In the genomic region with DNA sequence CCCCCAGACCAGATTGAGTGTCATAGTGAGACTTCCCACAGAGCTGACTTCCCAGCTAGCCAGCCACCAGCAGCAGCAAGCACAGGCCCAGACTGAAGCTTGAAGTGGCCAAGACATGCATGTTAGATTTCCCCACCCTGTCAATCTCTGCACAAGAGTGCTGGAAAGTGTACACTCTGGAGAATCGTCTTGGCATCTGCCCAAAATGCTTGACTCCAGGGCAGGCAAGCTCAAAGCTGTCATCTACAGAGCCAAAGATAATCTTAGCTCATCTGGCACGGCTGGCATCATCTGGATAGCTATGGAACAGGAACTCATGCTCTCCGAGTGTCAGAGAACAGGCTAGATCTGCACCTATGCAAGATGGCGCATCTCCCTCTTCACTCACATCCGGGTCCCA, we compare ENCODE assay signal across 24 mouse cellular contexts. TPM values are rescaled to one million over a fixed set of nuclear protein-coding genes. Genes with fewer than 3 reads are reported as not detected.
A peak's percentile ranks its signal among the peaks of the same experiment; 100 is the strongest.
DNase-seq lines count a peak whose midpoint lies in the region; ATAC-seq and TF ChIP-seq lines count a peak whose summit lies in the region.
"Had no signal": no experiment of that assay in that cellular context is flagged by ENCODE, and none has a peak within 500 bp of the region (broad histone marks: within the 10 kb centered on the region; RNA-seq: fewer than 3 reads in every experiment).

No protein-coding gene starts in this region.

- ATAC-seq in heart, embryonic 13.5 days (ENCODE audit: extremely low read depth, insufficient number of reproducible peaks, low FRiP score, low TSS enrichment): no peak
- ATAC-seq in heart, embryonic 11.5 days (replicated peaks; ENCODE audit: insufficient number of reproducible peaks, low FRiP score, low TSS enrichment): no peak
- no peak for ATAC-seq in lung, postnatal 0 days
- ATAC-seq: inflammation-experienced regulatory T-cells, adult 6 months had no signal

- 51% methylated on average over 5 of the region's 5 CpGs for WGBS in heart, embryonic 13.5 days
- WGBS in heart, embryonic 11.5 days (ENCODE audit: insufficient replicate concordance): 73% methylated on average over 5 of the region's 5 CpGs
- 63% methylated on average over 5 of the region's 5 CpGs for WGBS in lung, postnatal 0 days

- no peaks in the 10 kb centered on the region for H3K9me3 ChIP-seq in heart, embryonic 13.5 days
- H3K9me3 ChIP-seq in heart, embryonic 11.5 days (replicated peaks; ENCODE audit: control insufficient read depth, low read length): no peaks in the 10 kb centered on the region
- no peaks in the 10 kb centered on the region for H3K9me3 ChIP-seq in lung, postnatal 0 days (ENCODE audit: low read length)
- H3K9me3 ChIP-seq: embryonic facial prominence, embryonic 12.5 days; limb, embryonic 12.5 days; liver, embryonic 13.5 days had no signal

- no peak overlapping the region for H3K4me2 ChIP-seq in heart, embryonic 13.5 days
- no peak overlapping the region for H3K4me2 ChIP-seq in heart, embryonic 11.5 days
- H3K4me2 ChIP-seq in lung, postnatal 0 days (replicated peaks; ENCODE audit: low read depth, low read length): no peak overlapping the region
- H3K4me2 ChIP-seq: embryonic facial prominence, embryonic 12.5 days; limb, embryonic 12.5 days; liver, embryonic 13.5 days had no signal

- no peak overlapping the region for H3K9ac ChIP-seq in heart, embryonic 13.5 days
- no peak overlapping the region for H3K9ac ChIP-seq in heart, embryonic 11.5 days (ENCODE audit: low read depth, low read length)
- no peak overlapping the region for H3K9ac ChIP-seq in lung, postnatal 0 days (replicated peaks; ENCODE audit: low read depth)
- H3K9ac ChIP-seq: embryonic facial prominence, embryonic 12.5 days; limb, embryonic 12.5 days; liver, embryonic 13.5 days had no signal

- H3K4me1 ChIP-seq in heart, embryonic 13.5 days: peaks cover 49% of the 10 kb centered on the region
- peaks cover 22% of the 10 kb centered on the region for H3K4me1 ChIP-seq in heart, embryonic 11.5 days (ENCODE audit: control insufficient read depth, insufficient read depth, low read length)
- H3K4me1 ChIP-seq in lung, postnatal 0 days (ENCODE audit: insufficient read depth, low read depth, low read length): no peaks in the 10 kb centered on the region

- peak overlapping the region; percentile 22; the same call in 1 of the 2 replicates for H3K27ac ChIP-seq in heart, embryonic 13.5 days (replicated peaks)
- H3K27ac ChIP-seq in heart, embryonic 11.5 days (ENCODE audit: low read depth, low read length): no peak overlapping the region
- H3K27ac ChIP-seq in lung, postnatal 0 days (ENCODE audit: low read length): no peak overlapping the region
- H3K27ac ChIP-seq: embryonic facial prominence, embryonic 12.5 days; limb, embryonic 12.5 days; liver, embryonic 13.5 days had no signal

- TF ChIP-seq EP300 in lung, postnatal 0 days (IDR thresholded peaks at IDR 0.05): no peak

- H3K4me3 ChIP-seq in heart, embryonic 13.5 days: no peak overlapping the region
- no peak overlapping the region for H3K4me3 ChIP-seq in heart, embryonic 11.5 days (ENCODE audit: low read depth, low read length)
- no peak overlapping the region for H3K4me3 ChIP-seq in lung, postnatal 0 days (ENCODE audit: low read depth, low read length)
- H3K4me3 ChIP-seq: embryonic facial prominence, embryonic 12.5 days; limb, embryonic 12.5 days; liver, embryonic 13.5 days had no signal

- peak; percentile 39 for DNase-seq in adrenal gland, postnatal 14 days
- DNase-seq in adrenal gland, adult (ENCODE audit: inconsistent age in 2 of 2, low spot score in 1 of 2): no peak
- peak; percentile 11 for DNase-seq in lung, postnatal 10 days
- DNase-seq in lung, postnatal 0 days (ENCODE audit: low spot score): no peak
- DNase-seq in gonadal fat pad, adult 2 months (ENCODE audit: low read depth): peak; percentile 66
- DNase-seq in natural killer cell, adult 2 months (ENCODE audit: low spot score in 2 of 2): no peak
- DNase-seq: kidney, adult 9 months; kidney, postnatal 36 days; liver, embryonic 13.5 days; thymus, postnatal 25 days had no signal

- no peak for TF ChIP-seq CTCF in lung, postnatal 0 days (IDR thresholded peaks at IDR 0.05)

- H3K27me3 ChIP-seq in heart, embryonic 13.5 days (replicated peaks): no peaks in the 10 kb centered on the region
- no peaks in the 10 kb centered on the region for H3K27me3 ChIP-seq in heart, embryonic 11.5 days (ENCODE audit: control insufficient read depth, insufficient read depth, low read length)
- no peaks in the 10 kb centered on the region for H3K27me3 ChIP-seq in lung, postnatal 0 days (replicated peaks; ENCODE audit: insufficient read depth, low read length)
- H3K27me3 ChIP-seq: CH12.LX; embryonic facial prominence, embryonic 12.5 days; limb, embryonic 12.5 days; liver, embryonic 13.5 days had no signal

- peaks cover 25% of the 10 kb centered on the region for H3K36me3 ChIP-seq in heart, embryonic 13.5 days
- H3K36me3 ChIP-seq in heart, embryonic 11.5 days (ENCODE audit: control insufficient read depth, insufficient read depth, low read length): no peaks in the 10 kb centered on the region; the same call in 1 of the 2 replicates
- H3K36me3 ChIP-seq in lung, postnatal 0 days (ENCODE audit: insufficient read depth, low read length): no peaks in the 10 kb centered on the region
- H3K36me3 ChIP-seq: liver, embryonic 13.5 days had no signal

RNA-seq across cellular contexts. Expression of gene Angel1, which starts 4.8 kb away (rescaled TPM):
- total RNA-seq in adrenal gland, postnatal 14 days (2021): 2.7 and 5.0 TPM in 2 replicates
- polyA plus RNA-seq in heart, embryonic 13.5 days (2015; fragmentation: Nextera tagmentation; extraction: Ambion mirVana): 9.6 TPM in 2 replicates
- polyA plus RNA-seq in heart, embryonic 11.5 days (2014; fragmentation: Nextera tagmentation; extraction: Ambion mirVana): 7.9 and 10.6 TPM in 2 replicates
- polyA plus RNA-seq in lung, postnatal 0 days (2015; fragmentation: Nextera tagmentation; extraction: Ambion mirVana): 4.2 and 5.2 TPM in 2 replicates
- 8.2 and 9.1 TPM in 2 replicates for polyA plus RNA-seq in gonadal fat pad, adult 2 months (2012; rRNA removed)

RNA-seq across cellular contexts. Expression of gene Lrrc74a, which starts 12.7 kb away (rescaled TPM):
- not detected in 2 replicates for total RNA-seq in adrenal gland, postnatal 14 days (2021)
- polyA plus RNA-seq in heart, embryonic 13.5 days (2015; fragmentation: Nextera tagmentation; extraction: Ambion mirVana): not detected in 2 replicates
- polyA plus RNA-seq in heart, embryonic 11.5 days (2014; fragmentation: Nextera tagmentation; extraction: Ambion mirVana): not detected in 2 replicates
- polyA plus RNA-seq in lung, postnatal 0 days (2015; fragmentation: Nextera tagmentation; extraction: Ambion mirVana): not detected in 2 replicates
- polyA plus RNA-seq in gonadal fat pad, adult 2 months (2012; rRNA removed): 0.34 and 0.52 TPM in 2 replicates
- total RNA-seq: adrenal gland, postnatal 4 days; CH12.LX; common myeloid progenitor, adult 5-6 weeks; gastrocnemius, adult 8-10 months; heart, postnatal 14 days; layer of hippocampus, postnatal 10 days; megakaryocyte-erythroid progenitor cell, adult 5-6 weeks had no signal
- polyA plus RNA-seq: embryonic facial prominence, embryonic 12.5 days; inflammation-experienced regulatory T-cells, adult 6 months; limb, embryonic 12.5 days; liver, embryonic 13.5 days; lung, embryonic 16.5 days; neural tube, embryonic 14.5 days had no signal

RNA-seq across cellular contexts. Expression of gene Vash1, which starts 43.0 kb away (rescaled TPM):
- total RNA-seq in adrenal gland, postnatal 14 days (2021): 12.0 and 12.2 TPM in 2 replicates
- 9.3 and 9.8 TPM in 2 replicates for polyA plus RNA-seq in heart, embryonic 13.5 days (2015; fragmentation: Nextera tagmentation; extraction: Ambion mirVana)
- 7.7 and 8.2 TPM in 2 replicates for polyA plus RNA-seq in heart, embryonic 11.5 days (2014; fragmentation: Nextera tagmentation; extraction: Ambion mirVana)
- 9.0 and 10.9 TPM in 2 replicates for polyA plus RNA-seq in lung, postnatal 0 days (2015; fragmentation: Nextera tagmentation; extraction: Ambion mirVana)
- polyA plus RNA-seq in gonadal fat pad, adult 2 months (2012; rRNA removed): 3.8 and 5.0 TPM in 2 replicates

Comparison
In these comparisons a context has a peak if more than half of its experiments do, and no peak if none do; other contexts are left out.
1. DNase-seq: peak in adrenal gland, postnatal 14 days (single experiment), lung, postnatal 10 days (single experiment) and gonadal fat pad, adult 2 months (single experiment); none in adrenal gland, adult (0 of 2), lung, postnatal 0 days (single experiment) and natural killer cell, adult 2 months (0 of 2).